Mouse (Mus musculus): ENCODE measurements around the gene Coq2. TPM values are rescaled to one million over a fixed set of nuclear protein-coding genes. Genes with fewer than 3 reads are reported as not detected.

The Coq2 gene
- total and polyA plus RNA-seq, 3 experiments: 35.4 to 56.1 TPM; not detected in 1

GRCm38 (mm10) chr5:100622509-100623163 lies 52.3 kb downstream of the Coq2 start:
- peaks cover 0 to 7% of the 10 kb centered on the region in 2 experiments; a peak in 2 of 4 replicates for H3K36me3 ChIP-seq (ENCODE audit: control insufficient read depth in 1 of 2, insufficient read depth in 2 of 2, low read length in 2 of 2)
- DNase-seq (ENCODE audit: low read depth, low spot score): no peak
- no peaks in the 10 kb centered on the region for H3K9me3 ChIP-seq (replicated peaks; ENCODE audit: insufficient read depth, low read length)
- no peak overlapping the region for H3K27ac ChIP-seq (ENCODE audit: control insufficient read depth, low read depth, low read length)
- TF ChIP-seq POLR2A (IDR thresholded peaks at IDR 0.05; ENCODE audit: control insufficient read depth in 1 of 2, insufficient read depth in 1 of 2, low read depth in 1 of 2, low read length in 2 of 2, poor library complexity in 1 of 2) (no peak), MAFK (IDR thresholded peaks at IDR 0.05; ENCODE audit: borderline replicate concordance, low read depth, low read length) (no peak), RCOR1 (IDR thresholded peaks at IDR 0.05; ENCODE audit: low read depth, low read length) (no peak), RAD21 (IDR thresholded peaks at IDR 0.05; ENCODE audit: low read depth, low read length) (no peak), MAZ (IDR thresholded peaks at IDR 0.05; ENCODE audit: low read depth, low read length) (no peak), ZMIZ1 (IDR thresholded peaks at IDR 0.05; ENCODE audit: low read depth, low read length) (no peak), ELF1 (IDR thresholded peaks at IDR 0.05; ENCODE audit: low read depth, low read length) (no peak), MEF2A (IDR thresholded peaks at IDR 0.05; ENCODE audit: extremely low read depth, insufficient replicate concordance, low read depth, low read length, poor library complexity, severe bottlenecking) (no peak), UBTF (IDR thresholded peaks at IDR 0.05; ENCODE audit: borderline replicate concordance, insufficient read depth, low read depth, low read length) (no peak)
- no peak overlapping the region for H3K4me3 ChIP-seq (ENCODE audit: control insufficient read depth in 1 of 2, insufficient read depth in 1 of 2, low read depth in 2 of 2, low read length in 2 of 2)
- H3K9ac ChIP-seq (ENCODE audit: control insufficient read depth, low read depth, low read length, poor library complexity, severe bottlenecking): no peak overlapping the region
- peaks cover 0 to 12% of the 10 kb centered on the region in 2 experiments; a peak in 2 of 4 replicates for H3K4me1 ChIP-seq (ENCODE audit: control insufficient read depth in 1 of 2, insufficient read depth in 2 of 2, low read length in 2 of 2)
- H3K27me3 ChIP-seq (ENCODE audit: control insufficient read depth in 1 of 2, insufficient read depth in 2 of 2, low read length in 2 of 2): peaks cover 0 to 2% of the 10 kb centered on the region in 2 experiments; a peak in 1 of 4 replicates
- H3K79me2 ChIP-seq (ENCODE audit: control insufficient read depth, insufficient read depth, low read length, poor library complexity): no peaks in the 10 kb centered on the region

GRCm38 (mm10) chr5:100621876-100622508 lies 52.9 kb downstream of the Coq2 start:
- H3K36me3 ChIP-seq (ENCODE audit: control insufficient read depth in 1 of 2, insufficient read depth in 2 of 2, low read length in 2 of 2): peaks cover 0 to 7% of the 10 kb centered on the region in 2 experiments; a peak in 2 of 4 replicates

More at GRCm38 (mm10) chr5:100621876-100622508, 52.9 kb downstream of the Coq2 start:
- Histone ChIP-seq H3K4me3 (ENCODE audit: control insufficient read depth in 1 of 2, insufficient read depth in 1 of 2, low read depth in 2 of 2, low read length in 2 of 2) (no peak overlapping the region), H3K9ac (ENCODE audit: control insufficient read depth, low read depth, low read length, poor library complexity, severe bottlenecking) (no peak overlapping the region), H3K4me1 (ENCODE audit: control insufficient read depth in 1 of 2, insufficient read depth in 2 of 2, low read length in 2 of 2) (peaks cover 0 to 12% of the 10 kb centered on the region in 2 experiments; a peak in 2 of 4 replicates), H3K27ac (ENCODE audit: control insufficient read depth, low read depth, low read length) (no peak overlapping the region), H3K79me2 (ENCODE audit: control insufficient read depth, insufficient read depth, low read length, poor library complexity) (no peaks in the 10 kb centered on the region), H3K9me3 (replicated peaks; ENCODE audit: insufficient read depth, low read length) (no peaks in the 10 kb centered on the region), H3K27me3 (ENCODE audit: control insufficient read depth in 1 of 2, insufficient read depth in 2 of 2, low read length in 2 of 2) (peaks cover 0 to 2% of the 10 kb centered on the region in 2 experiments; a peak in 1 of 4 replicates)
- no peak for TF ChIP-seq MXI1 (IDR thresholded peaks at IDR 0.05; ENCODE audit: low read depth, low read length)
- no peak for TF ChIP-seq TBP (IDR thresholded peaks at IDR 0.05; ENCODE audit: low read depth, low read length)
- TF ChIP-seq MAFK (IDR thresholded peaks at IDR 0.05; ENCODE audit: borderline replicate concordance, low read depth, low read length): no peak
- TF ChIP-seq ZNF384 (IDR thresholded peaks at IDR 0.05; ENCODE audit: low read depth, low read length): no peak
- TF ChIP-seq USF2 (IDR thresholded peaks at IDR 0.05; ENCODE audit: borderline replicate concordance in 1 of 2, insufficient read depth in 1 of 2, low read depth in 1 of 2, low read length in 2 of 2): no peak
- no peak for TF ChIP-seq JUND (IDR thresholded peaks at IDR 0.05; ENCODE audit: low read depth, low read length)
- no peak for TF ChIP-seq POLR2AphosphoS2 (IDR thresholded peaks at IDR 0.05; ENCODE audit: low read length)
- TF ChIP-seq EP300 (IDR thresholded peaks at IDR 0.05; ENCODE audit: low read depth in 1 of 2, low read length in 2 of 2): no peak
- TF ChIP-seq MAZ (IDR thresholded peaks at IDR 0.05; ENCODE audit: low read depth, low read length): no peak
- TF ChIP-seq RAD21 (IDR thresholded peaks at IDR 0.05; ENCODE audit: low read depth, low read length): no peak
- no peak for TF ChIP-seq UBTF (IDR thresholded peaks at IDR 0.05; ENCODE audit: borderline replicate concordance, insufficient read depth, low read depth, low read length)
- DNase-seq (ENCODE audit: low read depth, low spot score): no peak
